Mouse (Mus musculus) embryo, embryonic 11.5 days (tissue): ENCODE data around the gene S100a1.

Source experiments
- DNase-seq: peaks from one replicate; pipeline ENCODE4 v3.0.0-alpha.2; 2012; ENCODE audit warnings: low read depth, low spot score

The S100a1 gene

GRCm38 (mm10) chr3:90513796-90514590 lies at the start of gene S100a1, which contains the start of gene S100a13:
Gene S100a1 (minus strand): TSS chr3:90514392.
Gene S100a13 (plus strand): TSS chr3:90514435.
- DNase-seq: peak; percentile 20

- DNase-seq: no peak
Measured at GRCm38 (mm10) chr3:90560008-90560628, 45.9 kb upstream of the S100a1 start, which contains the start of gene S100a3. Gene S100a3 (plus strand): TSS chr3:90560578.

GRCm38 (mm10) chr3:90555954-90556353 lies 41.8 kb upstream of the S100a1 start:
- no peak for DNase-seq

GRCm38 (mm10) chr3:90552231-90552630 lies 38.0 kb upstream of the S100a1 start:
- no peak for DNase-seq

- DNase-seq: no peak
Measured at GRCm38 (mm10) chr3:90550421-90550790, 36.2 kb upstream of the S100a1 start.

GRCm38 (mm10) chr3:90549676-90550420 lies 35.7 kb upstream of the S100a1 start:
- no peak for DNase-seq

- no peak for DNase-seq
Measured at GRCm38 (mm10) chr3:90540904-90541303, 26.7 kb upstream of the S100a1 start.

- DNase-seq: no peak
Measured at GRCm38 (mm10) chr3:90537905-90538296, 23.7 kb upstream of the S100a1 start.

GRCm38 (mm10) chr3:90537141-90537904 lies 23.1 kb upstream of the S100a1 start, which contains the start of gene S100a16:
Gene S100a16 (plus strand): TSS chr3:90537254.
- DNase-seq: no peak

GRCm38 (mm10) chr3:90535446-90535845 lies 21.3 kb upstream of the S100a1 start:
- DNase-seq: no peak

GRCm38 (mm10) chr3:90531713-90532112 lies 17.5 kb upstream of the S100a1 start:
- no peak for DNase-seq

- no peak for DNase-seq
Measured at GRCm38 (mm10) chr3:90527291-90527873, 13.2 kb upstream of the S100a1 start.

- no peak for DNase-seq
Measured at GRCm38 (mm10) chr3:90526580-90526979, 12.4 kb upstream of the S100a1 start, which contains the start of gene S100a14. Gene S100a14 (plus strand): TSS chr3:90526856.

GRCm38 (mm10) chr3:90526076-90526475 lies 11.9 kb upstream of the S100a1 start:
- DNase-seq: no peak

GRCm38 (mm10) chr3:90525421-90525820 lies 11.2 kb upstream of the S100a1 start:
- DNase-seq: no peak

- no peak for DNase-seq
Measured at GRCm38 (mm10) chr3:90517711-90518110, 3.5 kb upstream of the S100a1 start.

- no peak for DNase-seq
Measured at GRCm38 (mm10) chr3:90515789-90516188, 1.6 kb upstream of the S100a1 start.

GRCm38 (mm10) chr3:90515242-90515641 lies 1.1 kb upstream of the S100a1 start:
- no peak for DNase-seq

GRCm38 (mm10) chr3:90514691-90515090 lies 499 bp upstream of the S100a1 start:
- peak; percentile 36 for DNase-seq

GRCm38 (mm10) chr3:90512948-90513642 lies 1.1 kb downstream of the S100a1 start:
- no peak for DNase-seq
